Mouse (Mus musculus) embryonic facial prominence, embryonic 13.5 days (tissue): ENCODE results near the gene Gm9821. TPM values are rescaled to one million over a fixed set of nuclear protein-coding genes. Genes with fewer than 3 reads are reported as not detected.

ENCODE experiments used
- ATAC-seq: fragments of 200-750 bp; cut with Nextera tagmentation; 2 replicates; pipeline ENCODE4 v1.8.0; 2017; ENCODE audit warnings: low read depth; ENCODE audit not compliant: insufficient number of reproducible peaks, insufficient read depth, low FRiP score, low TSS enrichment
- H3K27ac ChIP-seq: fragments of 300-500 bp; sonication (generic); 2 replicates; pipeline ENCODE4 v1.5.1; 2015; ENCODE audit warnings: moderate library complexity, mild to moderate bottlenecking, inconsistent platforms
- H3K27me3 ChIP-seq: fragments of 300-500 bp; sonication (generic); 2 replicates; pipeline ENCODE4 v1.6.1; 2015; ENCODE audit warnings: mild to moderate bottlenecking, inconsistent platforms
- H3K36me3 ChIP-seq: fragments of 300-500 bp; sonication (generic); 2 replicates; pipeline ENCODE4 v1.6.1; 2015; ENCODE audit warnings: mild to moderate bottlenecking, inconsistent platforms
- H3K4me1 ChIP-seq: fragments of 300-500 bp; sonication (generic); 2 replicates; pipeline ENCODE4 v1.6.1; 2015; ENCODE audit warnings: inconsistent platforms
- H3K4me2 ChIP-seq: fragments of 300-500 bp; sonication (generic); 2 replicates; pipeline ENCODE4 v1.6.1; 2015; ENCODE audit warnings: moderate library complexity, mild to moderate bottlenecking, inconsistent platforms
- H3K4me3 ChIP-seq: fragments of 300-500 bp; sonication (generic); 2 replicates; pipeline ENCODE4 v1.5.1; 2015; ENCODE audit warnings: mild to moderate bottlenecking, inconsistent platforms
- H3K9ac ChIP-seq: fragments of 300-500 bp; sonication (generic); 2 replicates; pipeline ENCODE4 v1.6.1; 2015; ENCODE audit warnings: mild to moderate bottlenecking, inconsistent platforms
- H3K9me3 ChIP-seq: fragments of 300-500 bp; sonication (generic); 2 replicates; pipeline ENCODE4 v1.6.1; 2016; ENCODE audit warnings: inconsistent platforms
- WGBS: fragments of 180-500 bp; shearing (Covaris S2); methylation state at CpG from one replicate; pipeline ENCODE4 v1.1.7; 2015; ENCODE audit warnings: mixed read lengths; 5-methylcytosine and 5-hydroxymethylcytosine counted together
- polyA plus RNA-seq: library from polyadenylated mRNA; unstranded; fragments of >200 nt; fragmentation: Nextera tagmentation; extraction: Ambion mirVana; gene quantifications from 2 replicates; pipeline ENCODE4 v1.2.1, GENCODE M21; 2015

Gene Gm9821
- polyA plus RNA-seq = 0.39 and 0.61 TPM in 2 replicates

DNA sequence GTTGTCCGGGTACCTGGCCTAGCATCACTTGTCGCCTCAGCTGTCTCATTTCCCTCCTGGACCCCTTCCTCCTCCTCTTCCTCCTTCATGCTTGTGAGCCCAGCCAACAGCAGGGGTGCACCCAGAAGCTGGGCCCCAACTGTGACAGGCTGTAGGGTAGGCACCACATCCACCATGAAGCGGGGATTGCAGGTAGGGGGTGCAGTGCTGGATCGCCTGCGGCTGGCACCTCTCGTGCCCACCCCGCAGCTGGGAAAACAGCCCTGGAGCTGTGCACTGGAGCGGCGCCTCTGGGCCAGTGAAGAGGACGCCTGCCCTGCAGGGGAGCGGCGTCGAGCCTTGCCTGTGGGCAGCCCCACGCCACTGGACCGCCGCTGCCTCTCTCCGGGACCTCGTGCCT is at the start of gene Gm9821:
Gene Gm9821, plus strand, starts transcription at position 221 of the 400 bp plus-strand sequence.
- Histone ChIP-seq H3K27ac (peak within 1 kb of the TSS; percentile 22; the same call in 1 of the 2 replicates), H3K36me3 (peaks cover 8% of the 10 kb centered on the region), H3K4me2 (no peak within 1 kb of the TSS), H3K4me3 (no peak within 1 kb of the TSS), H3K9ac (peak within 1 kb of the TSS; percentile 47; the same call in 1 of the 2 replicates), H3K9me3 (no peaks in the 10 kb centered on the region), H3K4me1 (peaks cover 50% of the 10 kb centered on the region), H3K27me3 (no peaks in the 10 kb centered on the region)
- WGBS = 81% methylated on average over 18 of the region's 18 CpGs
- no peak for ATAC-seq

- ATAC-seq = no peak
- no peak overlapping the region for H3K27ac ChIP-seq
- peaks cover 29% of the 10 kb centered on the region for H3K36me3 ChIP-seq
- no peaks in the 10 kb centered on the region for H3K4me1 ChIP-seq
- no peaks in the 10 kb centered on the region for H3K27me3 ChIP-seq
- H3K9ac ChIP-seq = no peak overlapping the region
- no peak overlapping the region for H3K4me3 ChIP-seq
- H3K9me3 ChIP-seq = no peaks in the 10 kb centered on the region
- no peak overlapping the region for H3K4me2 ChIP-seq
Measured at GRCm38 (mm10) chr2:91897968-91898367, 47.5 kb upstream of the Gm9821 start.

DNA sequence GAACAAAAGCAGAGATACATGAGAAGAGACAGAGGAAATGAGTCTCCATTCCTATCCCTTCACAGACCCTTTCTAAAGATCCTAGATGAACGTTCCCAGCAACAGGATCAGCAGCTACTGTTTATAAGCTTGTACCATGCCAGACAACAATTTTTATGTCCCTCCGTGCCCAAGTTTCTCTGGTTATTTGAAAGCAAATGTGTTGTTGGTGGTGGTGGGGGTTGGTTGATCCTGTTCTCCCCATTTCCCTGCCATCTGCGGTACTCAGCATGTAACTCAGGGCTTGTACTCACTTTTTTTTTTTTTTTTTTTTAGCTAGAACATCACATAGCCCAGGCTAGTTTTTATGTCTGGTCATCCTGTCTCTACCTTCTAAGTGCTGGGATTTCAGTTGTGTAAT is 46.4 kb upstream of the Gm9821 start:
- Histone ChIP-seq H3K4me2 (no peak overlapping the region), H3K27me3 (no peaks in the 10 kb centered on the region), H3K4me1 (no peaks in the 10 kb centered on the region), H3K9ac (no peak overlapping the region), H3K4me3 (no peak overlapping the region), H3K9me3 (no peaks in the 10 kb centered on the region), H3K36me3 (peaks cover 29% of the 10 kb centered on the region), H3K27ac (no peak overlapping the region)
- WGBS = 85% methylated on average over 3 of the region's 3 CpGs
- no peak for ATAC-seq

DNA sequence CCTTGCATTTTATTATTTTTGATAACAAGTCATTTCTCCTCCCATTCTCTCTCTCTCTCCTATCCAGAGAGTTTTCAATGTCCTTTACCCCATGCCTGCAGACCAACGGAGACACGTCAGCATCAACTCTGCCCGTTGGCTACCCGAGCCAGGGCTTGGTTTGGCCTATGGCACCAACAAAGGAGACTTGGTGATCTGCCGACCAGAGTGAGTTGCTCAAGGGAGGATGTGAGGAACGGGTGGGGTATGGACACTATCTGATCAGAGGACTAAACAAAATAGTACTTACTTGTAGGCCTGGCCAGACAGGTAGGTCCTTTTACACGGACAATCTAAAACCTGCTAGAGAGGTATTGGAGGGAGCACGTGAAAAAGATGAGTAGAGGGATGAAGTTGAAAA is 45.1 kb upstream of the Gm9821 start:
- Histone ChIP-seq H3K4me3 (no peak overlapping the region), H3K27me3 (no peaks in the 10 kb centered on the region), H3K4me2 (no peak overlapping the region), H3K27ac (no peak overlapping the region), H3K9ac (no peak overlapping the region), H3K4me1 (no peaks in the 10 kb centered on the region), H3K36me3 (peaks cover 37% of the 10 kb centered on the region), H3K9me3 (no peaks in the 10 kb centered on the region)
- 91% methylated on average over 8 of the region's 8 CpGs for WGBS
- ATAC-seq = no peak

GRCm38 (mm10) chr2:91902336-91902735 is 43.2 kb upstream of the Gm9821 start:
- Histone ChIP-seq H3K4me1 (no peaks in the 10 kb centered on the region), H3K36me3 (peaks cover 54% of the 10 kb centered on the region), H3K27me3 (no peaks in the 10 kb centered on the region), H3K27ac (no peak overlapping the region), H3K4me2 (no peak overlapping the region), H3K4me3 (no peak overlapping the region), H3K9ac (no peak overlapping the region), H3K9me3 (no peaks in the 10 kb centered on the region)
- 83% methylated on average over 5 of the region's 5 CpGs for WGBS
- ATAC-seq = no peak

DNA sequence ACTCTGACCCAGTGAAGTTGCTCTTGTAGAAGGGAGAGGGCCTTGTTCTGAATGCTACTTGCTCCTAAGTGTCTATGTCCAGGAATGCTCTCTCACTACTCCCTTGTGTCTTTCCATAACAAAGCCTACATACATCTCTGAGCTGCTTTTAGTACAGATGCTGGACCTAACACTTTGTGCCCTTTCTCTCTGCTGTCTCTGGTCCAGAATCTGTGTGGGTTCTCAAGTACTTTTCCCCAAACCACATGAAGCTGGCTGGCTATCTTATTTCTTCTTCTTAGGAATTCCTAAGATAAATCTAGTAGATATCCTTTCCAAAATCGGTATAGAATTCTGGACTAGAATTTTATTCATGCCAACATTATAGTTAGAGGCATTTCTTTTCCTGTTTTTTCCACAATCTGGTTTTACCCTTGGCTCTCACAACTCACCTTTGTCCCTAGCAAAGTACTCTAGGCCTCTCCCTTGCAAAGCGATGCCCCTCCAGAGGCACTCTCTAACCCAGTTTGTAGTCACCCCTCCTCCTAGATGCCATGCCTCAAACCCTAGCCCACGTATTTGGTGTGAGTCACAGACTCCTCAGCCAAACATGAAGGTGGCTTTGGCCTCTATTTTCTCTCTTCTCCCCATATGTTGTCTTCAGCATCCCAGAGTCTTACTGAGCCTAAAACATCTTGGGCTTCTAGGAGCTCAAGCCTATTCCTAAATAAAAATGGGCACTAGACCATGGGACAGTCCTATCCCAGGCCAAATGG is 42.2 kb upstream of the Gm9821 start:
- no peak overlapping the region for H3K4me3 ChIP-seq
- no peaks in the 10 kb centered on the region for H3K4me1 ChIP-seq
- 88% methylated on average over 3 of the region's 3 CpGs for WGBS
- no peak overlapping the region for H3K27ac ChIP-seq
- no peaks in the 10 kb centered on the region for H3K27me3 ChIP-seq
- H3K9ac ChIP-seq = no peak overlapping the region
- peaks cover 50% of the 10 kb centered on the region for H3K36me3 ChIP-seq
- no peak for ATAC-seq
- no peak overlapping the region for H3K4me2 ChIP-seq
- H3K9me3 ChIP-seq = no peaks in the 10 kb centered on the region

DNA sequence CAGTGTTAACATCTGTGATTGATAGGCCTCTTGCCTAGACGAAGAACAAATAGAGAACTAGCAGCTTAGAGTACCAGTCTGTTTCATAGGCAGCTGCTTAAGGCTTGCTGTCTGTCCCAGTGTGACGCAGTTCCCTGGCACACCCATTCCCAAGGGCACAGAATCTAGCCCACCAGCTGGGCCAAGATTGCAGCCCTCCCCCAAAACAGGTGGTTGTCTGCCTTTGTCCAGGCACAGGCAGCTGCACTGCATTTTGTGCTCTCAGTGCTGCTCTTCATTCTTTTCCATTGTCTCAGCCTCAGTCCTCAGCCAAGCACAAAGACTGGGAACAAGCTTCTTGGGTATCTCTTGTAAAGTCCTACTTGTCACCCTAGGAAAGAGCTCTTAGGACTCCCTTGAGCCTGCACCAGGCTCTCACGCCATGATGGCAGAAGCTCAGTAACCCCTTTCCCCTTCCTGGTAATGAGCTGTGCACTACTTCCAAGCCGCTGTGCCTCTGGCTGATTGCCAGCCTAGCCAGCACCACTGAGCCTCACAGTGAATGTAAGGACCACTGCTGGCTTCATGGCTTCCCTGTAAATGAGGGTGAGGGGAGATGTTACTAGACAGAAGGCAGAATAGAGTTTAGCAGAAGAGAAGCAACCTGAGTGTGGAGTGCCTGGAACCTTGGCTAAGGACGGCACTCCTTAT is 40.7 kb upstream of the Gm9821 start:
- no peaks in the 10 kb centered on the region for H3K27me3 ChIP-seq
- H3K4me3 ChIP-seq = no peak overlapping the region
- no peak overlapping the region for H3K4me2 ChIP-seq
- WGBS = 81% methylated on average over 5 of the region's 5 CpGs
- no peak for ATAC-seq
- peaks cover 63% of the 10 kb centered on the region for H3K36me3 ChIP-seq
- H3K4me1 ChIP-seq = no peaks in the 10 kb centered on the region
- H3K27ac ChIP-seq = no peak overlapping the region; the same call in 1 of the 2 replicates
- H3K9me3 ChIP-seq = no peaks in the 10 kb centered on the region
- H3K9ac ChIP-seq = no peak overlapping the region

DNA sequence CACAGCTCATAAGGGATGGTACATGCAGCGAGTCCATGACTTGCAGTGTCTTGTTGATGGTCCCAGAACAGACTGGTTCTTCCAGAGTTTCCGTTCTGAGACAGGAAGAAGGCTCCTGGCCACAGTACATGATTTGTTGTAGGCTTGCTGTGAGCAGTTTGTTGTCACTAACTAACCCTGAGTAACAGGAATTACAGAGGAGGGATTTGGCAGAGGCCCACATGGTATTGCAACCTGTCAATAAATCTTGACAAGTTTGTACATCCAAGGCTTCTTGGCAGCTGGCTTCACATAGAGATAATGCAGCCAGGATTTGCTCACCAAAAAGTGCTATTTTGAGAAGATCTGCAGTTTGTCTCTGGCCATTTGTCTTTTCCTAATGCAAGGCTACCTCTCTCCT is 39.4 kb upstream of the Gm9821 start:
- no peak overlapping the region for H3K4me2 ChIP-seq
- no peak overlapping the region for H3K27ac ChIP-seq
- no peaks in the 10 kb centered on the region for H3K4me1 ChIP-seq
- no peaks in the 10 kb centered on the region for H3K27me3 ChIP-seq
- H3K36me3 ChIP-seq = peaks cover 66% of the 10 kb centered on the region
- WGBS = 79% methylated on average over 2 of the region's 2 CpGs
- no peak overlapping the region for H3K9ac ChIP-seq
- ATAC-seq = no peak
- no peaks in the 10 kb centered on the region for H3K9me3 ChIP-seq
- H3K4me3 ChIP-seq = no peak overlapping the region

DNA sequence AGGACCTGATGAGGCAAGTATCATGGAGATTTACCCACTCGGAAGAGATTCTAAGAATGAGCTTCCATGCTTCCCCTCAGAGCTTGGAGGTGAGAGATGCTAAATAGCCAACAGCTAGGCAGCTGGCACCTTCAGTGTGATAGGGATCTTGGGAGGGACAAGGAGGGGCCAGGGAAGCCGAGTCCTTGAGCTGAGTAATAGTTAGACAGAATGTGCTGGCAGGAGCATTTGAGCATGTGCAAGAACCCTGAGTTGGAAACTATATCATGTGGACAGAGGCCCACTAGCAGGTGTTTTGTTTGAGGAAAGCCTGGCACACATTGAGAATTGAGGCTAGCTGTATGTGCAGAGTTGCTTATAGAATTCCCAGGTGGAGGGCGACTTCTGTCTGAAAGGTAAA is 32.9 kb upstream of the Gm9821 start:
- Histone ChIP-seq H3K27ac (no peak overlapping the region), H3K9ac (no peak overlapping the region), H3K9me3 (no peaks in the 10 kb centered on the region), H3K4me3 (no peak overlapping the region), H3K4me2 (no peak overlapping the region), H3K4me1 (no peaks in the 10 kb centered on the region), H3K27me3 (no peaks in the 10 kb centered on the region), H3K36me3 (peaks cover 93% of the 10 kb centered on the region)
- WGBS = 85% methylated on average over 3 of the region's 3 CpGs
- no peak for ATAC-seq

DNA sequence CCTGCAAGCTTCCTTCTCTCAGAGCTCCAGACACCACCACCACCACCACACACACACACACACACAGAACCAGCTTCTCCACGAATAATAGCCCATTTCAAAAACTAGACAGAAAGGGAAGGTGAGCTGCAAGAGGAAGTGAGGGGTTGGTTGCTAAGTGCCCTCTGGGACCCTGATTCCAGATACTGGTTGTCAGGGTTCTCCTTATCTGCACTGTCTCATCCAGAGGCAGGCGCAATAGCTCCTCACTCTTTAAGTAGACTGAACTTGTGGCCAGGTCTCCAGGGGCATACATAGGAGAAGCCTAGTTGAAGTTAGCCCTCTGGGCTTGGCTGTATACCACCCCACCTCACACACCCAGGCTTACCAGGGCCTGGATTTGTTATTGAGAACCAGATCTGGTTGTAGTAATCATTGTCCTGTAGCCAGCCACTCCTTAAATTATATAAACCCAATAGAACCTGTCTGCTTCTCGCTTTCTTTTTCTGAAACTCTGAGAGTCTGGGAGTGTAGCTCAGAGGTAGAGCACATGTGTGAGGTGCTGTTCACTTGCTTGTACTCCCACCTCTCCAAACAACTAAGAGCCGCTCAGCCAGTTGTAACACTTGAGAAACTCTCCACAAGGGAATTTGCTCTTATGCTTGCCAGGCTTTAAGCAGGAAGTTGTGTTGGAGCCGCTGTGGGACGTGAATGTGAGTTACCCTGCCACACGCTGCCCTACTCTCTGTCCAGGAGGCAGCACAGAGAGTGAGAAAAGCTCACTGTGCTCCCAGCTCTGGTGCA is 32.0 kb upstream of the Gm9821 start:
- ATAC-seq = no peak
- Histone ChIP-seq H3K27ac (no peak overlapping the region), H3K4me2 (no peak overlapping the region), H3K36me3 (peaks cover 97% of the 10 kb centered on the region), H3K9ac (no peak overlapping the region), H3K4me1 (no peaks in the 10 kb centered on the region), H3K4me3 (no peak overlapping the region), H3K27me3 (no peaks in the 10 kb centered on the region), H3K9me3 (no peaks in the 10 kb centered on the region)
- 83% methylated on average over 7 of the region's 7 CpGs for WGBS

- Histone ChIP-seq H3K4me2 (no peak overlapping the region), H3K9me3 (no peaks in the 10 kb centered on the region), H3K36me3 (peaks cover 75% of the 10 kb centered on the region), H3K9ac (no peak overlapping the region), H3K4me3 (no peak overlapping the region), H3K27me3 (peaks cover 19% of the 10 kb centered on the region), H3K4me1 (peaks cover 6% of the 10 kb centered on the region), H3K27ac (no peak overlapping the region)
- ATAC-seq = no peak
- 88% methylated on average over 7 of the region's 7 CpGs for WGBS
Measured at GRCm38 (mm10) chr2:91916346-91916977, 29.0 kb upstream of the Gm9821 start.
